Mouse (Mus musculus) hindbrain, embryonic 11.5 days (tissue): ENCODE measurements around the gene Txnip. TPM values are rescaled to one million over a fixed set of nuclear protein-coding genes. Genes with fewer than 3 reads are reported as not detected.

Source experiments
- ATAC-seq: fragments of 200-750 bp; cut with Nextera tagmentation; 2 replicates; pipeline ENCODE4 v1.8.0; 2017; ENCODE audit warnings: mild to moderate bottlenecking, moderate TSS enrichment, moderate library complexity; ENCODE audit not compliant: low FRiP score
- DNase-seq: peaks from one replicate; pipeline ENCODE4 v3.0.0-alpha.2; 2015; ENCODE audit warnings: low spot score
- H3K27ac ChIP-seq: fragments of 300-500 bp; sonication (generic); 2 replicates; pipeline ENCODE4 v1.5.1; 2014; ENCODE audit warnings: mild to moderate bottlenecking, low read depth, low read length
- H3K27me3 ChIP-seq: fragments of 300-500 bp; sonication (generic); 2 replicates; pipeline ENCODE4 v1.6.1; 2014; ENCODE audit warnings: mild to moderate bottlenecking, low read length, moderate library complexity, mixed read lengths; ENCODE audit not compliant: control insufficient read depth, insufficient read depth
- H3K36me3 ChIP-seq: fragments of 300-500 bp; sonication (generic); 2 replicates; pipeline ENCODE4 v1.6.1; 2014; ENCODE audit warnings: mild to moderate bottlenecking, low read length, moderate library complexity, mixed read lengths; ENCODE audit not compliant: control insufficient read depth, insufficient read depth
- H3K4me1 ChIP-seq: fragments of 300-500 bp; sonication (generic); replicated peaks from 2 replicates; pipeline ENCODE4 v1.6.1; 2014; ENCODE audit warnings: low read length, mixed read lengths; ENCODE audit not compliant: control insufficient read depth, insufficient read depth
- H3K4me2 ChIP-seq: fragments of 300-500 bp; sonication (generic); replicated peaks from 2 replicates; pipeline ENCODE4 v1.6.1; 2014; ENCODE audit warnings: mild to moderate bottlenecking, low read depth, low read length
- H3K4me3 ChIP-seq: fragments of 300-500 bp; sonication (generic); 2 replicates; pipeline ENCODE4 v1.5.1; 2014; ENCODE audit warnings: low read depth, low read length
- H3K9ac ChIP-seq: fragments of 300-500 bp; sonication (generic); 2 replicates; pipeline ENCODE4 v1.6.1; 2014; ENCODE audit warnings: low read depth, low read length
- H3K9me3 ChIP-seq: fragments of 300-500 bp; sonication (generic); 2 replicates; pipeline ENCODE4 v1.6.1; 2016; ENCODE audit warnings: low read length; ENCODE audit not compliant: control insufficient read depth
- WGBS: fragments of 180-500 bp; shearing (Covaris S2); extraction: QIAGEN DNeasy Blood & Tissue Kit; methylation state at CpG from one replicate; pipeline ENCODE4 v1.1.7; 2014; 5-methylcytosine and 5-hydroxymethylcytosine counted together
- polyA plus RNA-seq: library from polyadenylated mRNA; unstranded; fragments of >200 nt; fragmentation: Nextera tagmentation; extraction: Ambion mirVana; gene quantifications from 2 replicates; pipeline ENCODE4 v1.2.1, GENCODE M21; 2014

Gene Txnip
- polyA plus RNA-seq, 1 experiment from 2014 or later, result 53.4 TPM

DNA sequence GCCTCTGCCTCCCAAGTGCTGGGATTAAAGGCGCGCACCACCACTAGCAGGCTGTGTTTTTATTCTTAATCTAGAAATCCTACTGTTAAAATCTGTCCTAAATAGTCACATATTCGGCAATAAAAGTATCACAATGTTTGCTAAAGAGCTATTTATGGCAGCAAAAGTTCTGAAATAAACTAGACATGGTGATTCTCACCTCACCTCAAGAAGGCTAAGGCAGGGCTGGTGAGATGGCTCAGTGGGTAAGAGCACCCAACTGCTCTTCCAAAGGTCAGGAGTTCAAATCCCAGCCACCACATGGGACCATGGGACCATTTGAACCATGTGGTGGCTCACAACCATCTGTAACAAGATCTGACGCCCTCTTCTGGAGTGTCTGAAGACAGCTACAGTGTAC, 32.9 kb downstream of the Txnip start:
- no peak for ATAC-seq
- H3K27ac ChIP-seq, result no peak overlapping the region
- H3K4me1 ChIP-seq, result no peaks in the 10 kb centered on the region
- no peak overlapping the region for H3K4me3 ChIP-seq
- H3K4me2 ChIP-seq, result no peak overlapping the region
- DNase-seq, result no peak
- WGBS, result 78% methylated on average over 4 of the region's 4 CpGs
- H3K9me3 ChIP-seq, result no peaks in the 10 kb centered on the region
- no peaks in the 10 kb centered on the region for H3K36me3 ChIP-seq
- no peak overlapping the region for H3K9ac ChIP-seq
- H3K27me3 ChIP-seq, result peaks cover 2% of the 10 kb centered on the region; the same call in 1 of the 2 replicates

DNA sequence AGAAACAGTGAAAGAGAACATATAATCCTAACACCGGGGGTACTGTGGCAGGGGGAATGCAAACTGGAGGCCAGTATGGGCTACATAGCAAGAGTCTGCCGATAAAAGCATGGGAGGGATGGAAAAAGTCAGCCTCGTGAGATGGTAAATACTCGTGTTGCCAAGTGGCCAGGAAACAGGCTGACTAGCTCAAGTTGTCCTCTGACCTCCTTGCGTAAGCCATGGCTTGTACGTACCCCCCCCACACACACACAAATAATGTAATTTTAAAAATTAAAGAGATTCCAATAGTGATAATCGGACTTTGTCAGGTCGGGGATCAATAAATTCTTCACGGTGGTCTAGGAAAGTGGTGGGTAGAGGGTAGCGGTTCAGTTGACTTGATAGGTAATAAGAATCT, 35.6 kb downstream of the Txnip start:
- Histone ChIP-seq H3K27ac (peak overlapping the region; percentile 51; the same call in 1 of the 2 replicates), H3K9ac (peak overlapping the region; percentile 54), H3K4me3 (peak overlapping the region; percentile 47), H3K9me3 (no peaks in the 10 kb centered on the region), H3K4me2 (peak overlapping the region; percentile 62), H3K36me3 (no peaks in the 10 kb centered on the region), H3K4me1 (peaks cover 16% of the 10 kb centered on the region), H3K27me3 (peaks cover 14% of the 10 kb centered on the region; the same call in 1 of the 2 replicates)
- DNase-seq (peak; percentile 43), ATAC-seq (no peak)
- WGBS, result 1% methylated on average over 10 of the region's 10 CpGs

DNA sequence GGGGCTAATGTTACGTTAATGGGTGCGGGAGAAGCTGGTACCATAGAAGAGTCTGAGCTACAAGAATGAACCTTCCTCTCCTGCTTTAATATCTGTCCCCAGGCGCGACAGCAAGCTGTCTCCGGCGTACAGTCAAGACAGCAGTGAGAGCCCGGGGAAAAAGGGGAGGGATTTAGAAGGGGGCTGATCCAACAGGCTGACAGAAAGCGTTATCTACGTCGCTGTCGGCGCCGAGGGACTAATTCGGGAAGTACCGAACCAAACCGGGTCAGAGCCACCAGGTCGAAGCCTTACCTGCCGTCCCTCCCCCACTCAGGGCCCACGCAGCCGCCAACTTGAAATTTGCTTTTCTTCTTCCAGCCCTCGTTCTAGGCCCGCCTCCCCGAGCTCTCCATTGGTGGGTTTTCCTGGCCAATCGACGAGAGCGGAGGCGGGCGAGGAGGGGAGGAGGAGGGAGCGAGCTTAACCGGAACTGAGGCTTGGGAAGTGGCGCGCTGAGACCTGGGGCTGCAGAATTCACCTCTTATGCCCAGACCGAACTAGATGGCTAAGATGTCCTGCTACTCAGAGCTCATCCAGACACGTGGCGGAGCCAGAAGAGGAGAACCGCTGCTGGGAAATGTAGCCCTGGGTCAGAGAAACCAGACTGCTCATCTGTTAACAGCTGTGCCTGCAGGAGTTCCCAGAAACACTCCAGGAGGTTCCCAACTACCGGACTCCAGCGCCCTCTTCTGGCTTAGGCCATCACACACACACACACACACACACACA, 36.2 kb downstream of the Txnip start, which contains the start of gene Polr3gl:
Gene Polr3gl, minus strand, starts transcription at position 392 of the 771 bp plus-strand sequence.
- H3K4me1 ChIP-seq, result peaks cover 19% of the 10 kb centered on the region
- WGBS, result under 1% methylated on average over 36 of the region's 38 CpGs

DNA sequence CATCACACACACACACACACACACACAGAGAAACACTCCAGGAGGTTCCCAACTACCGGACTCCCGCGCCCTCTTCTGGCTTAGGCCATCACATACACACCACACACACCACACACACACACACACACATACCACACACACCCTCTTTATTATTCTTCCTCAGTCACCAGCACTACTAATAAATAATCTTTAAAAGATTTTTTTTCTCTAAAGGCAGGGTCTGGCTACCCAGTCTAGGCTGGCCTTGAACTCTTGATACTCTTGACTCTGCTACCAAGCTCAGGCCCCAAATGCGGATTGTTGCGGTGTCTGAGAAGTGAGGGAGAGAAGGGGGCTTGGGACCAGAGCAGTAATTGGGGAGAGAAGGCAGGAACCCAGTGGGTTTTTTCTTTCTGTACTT, 37.1 kb downstream of the Txnip start:
- Histone ChIP-seq H3K9me3 (no peaks in the 10 kb centered on the region), H3K4me1 (peaks cover 19% of the 10 kb centered on the region), H3K9ac (no peak overlapping the region), H3K4me3 (no peak overlapping the region), H3K27me3 (peaks cover 16% of the 10 kb centered on the region; the same call in 1 of the 2 replicates), H3K36me3 (no peaks in the 10 kb centered on the region), H3K4me2 (no peak overlapping the region), H3K27ac (no peak overlapping the region)
- 79% methylated on average over 5 of the region's 5 CpGs for WGBS
- DNase-seq (no peak), ATAC-seq (no peak)

More for the DNA sequence above, 36.2 kb downstream of the Txnip start, which contains the start of gene Polr3gl:
- H3K9me3 ChIP-seq, result no peaks in the 10 kb centered on the region
- DNase-seq (peak; percentile 93), ATAC-seq (peak; percentile 86)
- H3K27ac ChIP-seq, result peak within 1 kb of the TSS; percentile 51; the same call in 1 of the 2 replicates
- H3K9ac ChIP-seq, result peak within 1 kb of the TSS; percentile 54
- H3K4me2 ChIP-seq, result peak within 1 kb of the TSS; percentile 62
- H3K4me3 ChIP-seq, result peak within 1 kb of the TSS; percentile 47
- peaks cover 16% of the 10 kb centered on the region; the same call in 1 of the 2 replicates for H3K27me3 ChIP-seq
- no peaks in the 10 kb centered on the region for H3K36me3 ChIP-seq

DNA sequence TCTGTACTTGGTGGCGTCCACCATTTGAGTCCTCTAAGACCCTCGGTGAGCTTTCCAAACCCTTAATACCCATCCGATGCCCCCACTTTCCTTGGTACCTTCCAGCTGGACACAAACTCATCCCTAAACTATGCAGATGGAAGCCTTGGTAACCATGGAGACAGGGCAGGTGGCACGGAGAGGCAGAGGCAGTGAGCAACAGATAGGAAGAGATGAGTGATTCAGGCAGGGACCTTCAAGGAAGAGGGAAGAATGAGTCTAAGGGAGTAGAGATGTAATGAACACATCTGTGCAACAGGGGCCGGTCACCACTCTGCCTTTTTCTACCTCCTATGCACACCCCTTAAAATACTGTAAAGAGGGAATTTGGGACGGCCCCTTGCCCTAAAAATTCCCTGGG, 37.9 kb downstream of the Txnip start:
- Histone ChIP-seq H3K4me2 (no peak overlapping the region), H3K4me1 (peaks cover 19% of the 10 kb centered on the region), H3K9me3 (no peaks in the 10 kb centered on the region), H3K27ac (no peak overlapping the region), H3K9ac (no peak overlapping the region), H3K36me3 (no peaks in the 10 kb centered on the region), H3K27me3 (peaks cover 16% of the 10 kb centered on the region; the same call in 1 of the 2 replicates), H3K4me3 (no peak overlapping the region)
- DNase-seq (peak; percentile 18), ATAC-seq (no peak)
- 26% methylated on average over 6 of the region's 6 CpGs for WGBS

DNA sequence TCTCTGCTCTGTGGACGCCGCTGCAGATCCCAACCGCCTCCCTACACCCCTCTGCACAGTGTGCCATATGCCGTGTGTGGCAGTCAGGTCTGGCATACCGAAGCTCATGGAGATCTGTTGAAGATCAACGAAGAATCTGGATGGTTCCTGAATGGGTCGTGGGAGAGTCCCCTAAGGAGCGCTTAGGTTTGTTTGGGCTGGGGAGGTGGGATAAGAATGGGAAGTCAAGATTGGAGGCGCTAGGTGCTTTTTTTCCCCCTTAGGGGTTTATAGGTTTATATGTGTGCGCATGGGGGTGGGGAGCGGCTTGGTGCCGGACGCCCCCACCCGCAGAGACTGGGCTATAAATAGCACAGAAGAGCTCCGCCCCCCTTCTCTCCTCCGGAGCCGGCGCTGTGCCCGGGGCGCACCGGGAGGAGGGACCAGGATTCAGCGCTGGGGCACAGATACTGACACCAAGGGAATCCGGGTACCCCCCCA, 38.5 kb downstream of the Txnip start, which contains the start of gene Ankrd34a:
Gene Ankrd34a, plus strand, starts transcription at position 409 of the 480 bp plus-strand sequence.
- Histone ChIP-seq H3K9me3 (no peaks in the 10 kb centered on the region), H3K4me3 (peak within 1 kb of the TSS; percentile 39), H3K27ac (no peak within 1 kb of the TSS; the same call in 1 of the 2 replicates), H3K9ac (peak within 1 kb of the TSS; percentile 72), H3K4me1 (peaks cover 19% of the 10 kb centered on the region), H3K27me3 (peaks cover 16% of the 10 kb centered on the region; the same call in 1 of the 2 replicates), H3K36me3 (no peaks in the 10 kb centered on the region), H3K4me2 (peak within 1 kb of the TSS; percentile 90)
- peak; percentile 38 for DNase-seq
- under 1% methylated on average over 16 of the region's 23 CpGs for WGBS
- ATAC-seq, result no peak

DNA sequence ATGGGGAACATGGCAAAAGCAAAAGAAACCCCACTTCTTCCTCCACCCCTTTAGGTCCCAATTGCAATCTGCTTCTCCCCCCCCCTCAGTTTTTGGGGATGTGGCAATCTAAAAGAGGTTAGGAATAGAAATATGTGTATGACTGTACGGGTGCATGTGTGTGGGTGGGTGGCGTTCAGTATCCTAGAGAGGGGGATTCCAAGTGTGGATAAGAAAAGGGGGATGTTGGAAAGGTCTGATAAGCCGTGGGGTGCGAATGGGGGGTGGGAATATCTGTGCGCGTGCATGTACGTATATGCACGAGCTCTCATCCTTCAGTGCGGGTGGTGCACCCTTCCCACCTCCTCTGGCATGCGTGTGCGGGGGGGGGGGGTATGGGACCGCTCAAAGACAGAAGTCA, 39.1 kb downstream of the Txnip start:
- peak overlapping the region; percentile 72 for H3K9ac ChIP-seq
- WGBS, result 0% methylated on average over 10 of the region's 12 CpGs
- H3K27ac ChIP-seq, result no peak overlapping the region
- H3K27me3 ChIP-seq, result peaks cover 16% of the 10 kb centered on the region; the same call in 1 of the 2 replicates
- peak; percentile 34 for DNase-seq
- H3K36me3 ChIP-seq, result no peaks in the 10 kb centered on the region
- peak overlapping the region; percentile 90 for H3K4me2 ChIP-seq
- H3K4me3 ChIP-seq, result peak overlapping the region; percentile 39
- H3K9me3 ChIP-seq, result no peaks in the 10 kb centered on the region
- no peak for ATAC-seq
- H3K4me1 ChIP-seq, result peaks cover 19% of the 10 kb centered on the region

DNA sequence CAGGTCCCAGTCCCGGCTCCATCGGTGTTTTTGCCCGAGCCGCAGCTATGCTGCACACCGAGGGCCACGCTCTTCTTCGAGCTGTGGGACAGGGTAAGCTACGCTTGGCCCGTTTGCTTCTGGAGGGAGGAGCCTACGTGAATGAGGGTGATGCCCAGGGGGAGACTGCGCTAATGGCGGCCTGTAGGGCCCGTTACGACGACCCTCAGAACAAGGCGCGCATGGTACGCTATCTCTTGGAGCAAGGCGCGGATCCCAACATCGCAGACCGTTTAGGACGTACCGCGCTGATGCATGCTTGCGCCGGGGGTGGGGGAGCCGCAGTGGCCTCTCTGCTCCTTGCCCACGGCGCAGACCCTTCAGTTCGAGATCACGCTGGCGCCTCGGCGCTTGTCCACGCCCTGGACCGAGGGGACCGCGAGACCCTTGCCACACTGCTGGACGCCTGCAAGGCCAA, 39.7 kb downstream of the Txnip start:
- WGBS, result under 1% methylated on average over 37 of the region's 40 CpGs
- ATAC-seq, result no peak
- Histone ChIP-seq H3K27me3 (peaks cover 16% of the 10 kb centered on the region; the same call in 1 of the 2 replicates), H3K36me3 (no peaks in the 10 kb centered on the region), H3K27ac (peak overlapping the region; percentile 58; the same call in 1 of the 2 replicates), H3K9me3 (no peaks in the 10 kb centered on the region), H3K4me3 (peak overlapping the region; percentile 39), H3K9ac (peak overlapping the region; percentile 72), H3K4me2 (peak overlapping the region; percentile 90), H3K4me1 (peaks cover 19% of the 10 kb centered on the region)
- DNase-seq, result peak; percentile 71
